Mouse (Mus musculus) gastrocnemius, postnatal 36 days (tissue): Measurements from ENCODE around the gene Tmem86b. TPM values are rescaled to one million over a fixed set of nuclear protein-coding genes. Genes with fewer than 3 reads are reported as not detected.
"Not testable (repeated sequence)": the region's sequence is repeated elsewhere in the genome, so short reads cannot be mapped to it uniquely, and the experiment has no call there.

Source experiments
- DNase-seq, 2 experiments: peaks; one replicate each; pipeline ENCODE4 v3.0.0; 2022
- intact Hi-C: fragments of 180-260 bp; cut with DNase I; formaldehyde crosslinking; loops from one replicate; pipeline ENCODE4 v1.15.1; 2025
- microRNA-seq, 2 experiments: library from miRNA; unstranded; fragments of <30 nt; microRNA quantifications; one replicate each; pipeline ENCODE4 v1.2.0; 2021
- total RNA-seq, 2 experiments: library from RNA; stranded (reverse); gene quantifications; 2 replicates each; pipeline ENCODE4 v1.2.3; 2021

Gene Tmem86b
- total RNA-seq, 2 experiments from 2014 or later: 2.5 to 3.2 TPM

DNA sequence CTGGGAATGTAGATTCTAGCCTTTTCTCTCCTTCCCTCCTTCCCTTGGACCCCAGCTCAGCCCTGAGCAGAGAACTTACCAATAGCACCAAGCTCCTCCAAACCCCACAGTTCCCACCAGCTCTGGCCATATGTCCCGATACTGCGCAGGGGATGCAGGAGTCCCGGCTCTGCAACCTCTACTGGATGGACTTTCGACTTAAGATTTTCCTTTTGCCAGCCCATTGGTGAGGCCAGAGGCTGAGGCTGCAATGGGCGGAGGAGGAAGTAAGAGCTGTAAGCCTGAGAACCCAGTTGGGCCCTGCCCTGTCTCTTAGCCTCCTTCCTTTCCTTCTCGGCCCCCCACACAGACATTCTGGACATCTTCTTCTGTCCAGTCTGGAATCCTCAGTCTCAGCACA, 28.3 kb downstream of the Tmem86b start:
- intact Hi-C loops: no loop called here
- DNase-seq: no peak

DNA sequence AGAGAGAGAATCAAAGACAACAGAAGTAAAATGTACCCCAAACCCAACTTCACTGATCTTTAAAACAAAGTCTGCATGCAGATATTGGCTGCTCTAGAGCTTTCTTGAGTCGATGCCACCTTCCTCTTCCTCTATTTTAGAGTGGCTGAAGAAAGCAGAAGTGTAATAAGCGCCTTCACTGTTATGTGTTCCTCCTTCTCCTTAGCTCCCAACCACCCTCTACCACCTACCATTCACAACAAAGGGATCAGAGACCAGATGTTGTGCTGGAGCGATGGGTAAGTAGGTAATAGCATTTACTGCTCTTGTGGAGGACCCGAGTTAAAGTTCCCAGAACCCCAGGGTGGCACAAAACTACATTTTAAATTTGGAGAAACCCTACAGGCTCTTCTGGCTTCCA, 34.2 kb downstream of the Tmem86b start:
- intact Hi-C loops, DNase-seq: not testable (repeated sequence)

DNA sequence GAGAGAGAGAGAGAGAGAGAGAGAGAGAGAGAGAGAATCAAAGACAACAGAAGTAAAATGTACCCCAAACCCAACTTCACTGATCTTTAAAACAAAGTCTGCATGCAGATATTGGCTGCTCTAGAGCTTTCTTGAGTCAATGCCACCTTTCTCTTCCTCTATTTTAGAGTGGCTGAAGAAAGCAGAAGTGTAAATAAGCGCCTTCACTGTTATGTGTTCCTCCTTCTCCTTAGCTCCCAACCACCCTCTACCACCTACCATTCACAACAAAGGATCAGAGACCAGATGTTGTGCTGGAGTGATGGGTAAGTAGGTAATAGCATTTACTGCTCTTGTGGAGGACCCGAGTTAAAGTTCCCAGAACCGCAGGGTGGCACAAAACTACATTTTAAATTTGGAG, 49.7 kb downstream of the Tmem86b start:
- intact Hi-C loops, DNase-seq: not testable (repeated sequence)

Small RNA genes lying within 50 kb of the gene (microRNA-seq; reads per million reads assigned to microRNA genes)
- 0 reads per million in 2 experiments for gene Gm23577

Other genes with a start within 250 kb of the Tmem86b start
- gene Gp6, start 233.7 kb downstream of the Tmem86b start, total RNA-seq: not detected
- 10 to 100 TPM; 13.4 to 15.4 TPM for gene Rdh13, start 185.8 kb downstream of the Tmem86b start, total RNA-seq
- 1 to 10 TPM in 1 of 2 experiments, under 1 TPM in 1; 0.59 to 1.5 TPM for gene Eps8l1, start 170.7 kb downstream of the Tmem86b start, total RNA-seq
- 10 to 100 TPM; 18.3 to 19.4 TPM for gene Ppp1r12c, start 129.7 kb downstream of the Tmem86b start, total RNA-seq
- gene Tnnt1, start 115.0 kb downstream of the Tmem86b start, total RNA-seq: 100 to 1,000 TPM; 181 to 818 TPM
- gene Tnni3, start 107.2 kb downstream of the Tmem86b start, total RNA-seq: under 1 TPM; 0.44 to 0.64 TPM
- not detected for gene Dnaaf3, start 99.0 kb downstream of the Tmem86b start, total RNA-seq
- gene Syt5, start 83.9 kb downstream of the Tmem86b start, total RNA-seq: not detected
- not detected for gene Ptprh, start 27.4 kb downstream of the Tmem86b start, total RNA-seq
- gene Ppp6r1, start 27.6 kb upstream of the Tmem86b start, total RNA-seq: 10 to 100 TPM; 40.2 to 42.4 TPM
- 10 to 100 TPM; 22.4 to 24.9 TPM for gene Hspbp1, start 53.6 kb upstream of the Tmem86b start, total RNA-seq
- 1 to 10 TPM in 1 of 2 experiments, under 1 TPM in 1; 0.54 to 1.6 TPM for gene Brsk1, start 59.2 kb upstream of the Tmem86b start, total RNA-seq
- not detected for gene Tmem150b, start 93.8 kb upstream of the Tmem86b start, total RNA-seq
- 10 to 100 TPM in 1 of 2 experiments, 1 to 10 TPM in 1; 9.7 to 10.5 TPM for gene Kmt5c, start 108.7 kb upstream of the Tmem86b start, total RNA-seq
- gene Cox6b2, start 121.7 kb upstream of the Tmem86b start, total RNA-seq: 1 to 10 TPM; 1.4 to 1.9 TPM
- gene Fam71e2, start 139.9 kb upstream of the Tmem86b start, total RNA-seq: not detected
- gene Il11, start 151.4 kb upstream of the Tmem86b start, total RNA-seq: not detected
- not detected for gene Tmem190, start 151.5 kb upstream of the Tmem86b start, total RNA-seq
- gene Tmem238, start 158.2 kb upstream of the Tmem86b start, total RNA-seq: 1 to 10 TPM; 7.9 to 9.5 TPM
- 100 to 1,000 TPM; 431 to 514 TPM for gene Rpl28, start 161.5 kb upstream of the Tmem86b start, total RNA-seq
- 10 to 100 TPM; 70.3 to 83.7 TPM for gene Ube2s, start 181.2 kb upstream of the Tmem86b start, total RNA-seq
- gene Shisa7, start 213.3 kb upstream of the Tmem86b start, total RNA-seq: not detected
- gene Isoc2b, start 238.8 kb upstream of the Tmem86b start, total RNA-seq: 1 to 10 TPM; 3.6 to 3.8 TPM
- 10 to 100 TPM; 21.0 to 28.3 TPM for gene Isoc2a, start 245.7 kb upstream of the Tmem86b start, total RNA-seq